Mouse (Mus musculus): ENCODE measurements around the gene Rgs2.

The Rgs2 gene

GRCm38 (mm10) chr1:143980811-143981210 lies 23.1 kb downstream of the Rgs2 start:
- Histone ChIP-seq H3K4me1 (replicated peaks; ENCODE audit: low read depth, low read length) (no peaks in the 10 kb centered on the region), H3K27me3 (ENCODE audit: insufficient read depth, low read length) (no peaks in the 10 kb centered on the region)

DNA sequence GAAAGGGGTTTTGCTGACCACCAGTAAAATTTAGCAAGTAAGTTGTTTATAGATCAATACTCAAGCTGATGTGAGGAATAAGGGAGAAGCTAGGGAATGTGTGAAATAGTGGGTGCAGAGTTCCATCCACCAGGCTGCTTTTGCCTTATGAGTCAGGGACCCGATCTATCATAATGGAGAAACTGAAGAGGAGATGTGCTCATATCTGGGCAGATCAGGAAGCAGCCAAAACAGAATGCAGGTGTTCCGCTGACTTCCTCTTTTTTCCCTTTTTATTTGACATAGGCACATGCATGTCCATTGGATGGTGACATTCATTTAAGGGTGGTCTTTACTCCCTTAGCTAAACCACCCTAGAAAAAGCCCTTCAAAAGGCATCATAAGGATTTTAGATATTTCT lies 29.3 kb downstream of the Rgs2 start:
- H3K4me3 ChIP-seq (replicated peaks; ENCODE audit: low read length), result no peak overlapping the region
- no peaks in the 10 kb centered on the region for H3K27me3 ChIP-seq (ENCODE audit: insufficient read depth, low read length)
- TF ChIP-seq POU5F1 (IDR thresholded peaks at IDR 0.05; ENCODE audit: borderline replicate concordance, low read length), result no peak
- H3K4me1 ChIP-seq (replicated peaks; ENCODE audit: low read depth, low read length), result no peaks in the 10 kb centered on the region
- no peaks in the 10 kb centered on the region for H3K36me3 ChIP-seq (ENCODE audit: insufficient read depth, low read length)
- no peaks in the 10 kb centered on the region for H3K9me3 ChIP-seq (ENCODE audit: low read length)

More at GRCm38 (mm10) chr1:143980811-143981210, 23.1 kb downstream of the Rgs2 start:
- no peaks in the 10 kb centered on the region for H3K36me3 ChIP-seq (ENCODE audit: insufficient read depth, low read length)
- H3K9me3 ChIP-seq (ENCODE audit: low read length), result no peaks in the 10 kb centered on the region
- H3K4me3 ChIP-seq (replicated peaks; ENCODE audit: low read length), result no peak overlapping the region
- TF ChIP-seq NANOG (IDR thresholded peaks at IDR 0.05; ENCODE audit: borderline replicate concordance, low read length), result no peak
- no peak for TF ChIP-seq POU5F1 (IDR thresholded peaks at IDR 0.05; ENCODE audit: borderline replicate concordance, low read length)
- TF ChIP-seq CTCF (conservative IDR thresholded peaks at IDR 0.05; ENCODE audit: low read length), result no peak

DNA sequence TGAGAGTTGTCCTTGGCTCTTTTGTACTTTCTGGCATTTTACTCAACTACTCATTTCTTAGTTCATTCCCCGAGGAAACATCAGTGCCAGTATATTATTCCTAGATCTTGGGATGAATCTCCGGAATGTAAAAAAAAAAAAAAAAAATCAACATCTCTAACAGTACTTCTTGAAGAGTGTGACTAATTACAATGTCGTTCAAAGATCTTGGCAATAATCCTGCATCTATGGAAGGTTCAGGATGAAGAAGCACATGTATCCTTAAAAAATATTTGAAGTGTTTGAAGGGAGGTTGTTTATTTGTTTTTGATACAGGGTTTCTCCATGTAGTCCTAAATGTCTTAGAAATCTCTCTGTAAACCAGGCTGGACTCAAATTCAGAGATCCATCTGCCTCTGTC lies 41.7 kb downstream of the Rgs2 start:
- H3K4me1 ChIP-seq (replicated peaks; ENCODE audit: low read depth, low read length), result no peaks in the 10 kb centered on the region
- no peaks in the 10 kb centered on the region for H3K36me3 ChIP-seq (ENCODE audit: insufficient read depth, low read length)
- H3K9me3 ChIP-seq (ENCODE audit: low read length), result no peaks in the 10 kb centered on the region
- no peak for TF ChIP-seq CTCF (conservative IDR thresholded peaks at IDR 0.05; ENCODE audit: low read length)
- H3K27me3 ChIP-seq (ENCODE audit: insufficient read depth, low read length), result no peaks in the 10 kb centered on the region
- H3K4me3 ChIP-seq (replicated peaks; ENCODE audit: low read length), result no peak overlapping the region

- H3K9me3 ChIP-seq (ENCODE audit: low read length), result no peaks in the 10 kb centered on the region
- no peak overlapping the region for H3K4me3 ChIP-seq (replicated peaks; ENCODE audit: low read length)
- H3K4me1 ChIP-seq (replicated peaks; ENCODE audit: low read depth, low read length), result no peaks in the 10 kb centered on the region
- H3K27me3 ChIP-seq (ENCODE audit: insufficient read depth, low read length), result no peaks in the 10 kb centered on the region
- TF ChIP-seq CTCF (conservative IDR thresholded peaks at IDR 0.05; ENCODE audit: low read length) (no peak), NANOG (IDR thresholded peaks at IDR 0.05; ENCODE audit: borderline replicate concordance, low read length) (no peak), POU5F1 (IDR thresholded peaks at IDR 0.05; ENCODE audit: borderline replicate concordance, low read length) (no peak)
- no peaks in the 10 kb centered on the region for H3K36me3 ChIP-seq (ENCODE audit: insufficient read depth, low read length)
Measured at GRCm38 (mm10) chr1:143960340-143960739, 43.6 kb downstream of the Rgs2 start.

DNA sequence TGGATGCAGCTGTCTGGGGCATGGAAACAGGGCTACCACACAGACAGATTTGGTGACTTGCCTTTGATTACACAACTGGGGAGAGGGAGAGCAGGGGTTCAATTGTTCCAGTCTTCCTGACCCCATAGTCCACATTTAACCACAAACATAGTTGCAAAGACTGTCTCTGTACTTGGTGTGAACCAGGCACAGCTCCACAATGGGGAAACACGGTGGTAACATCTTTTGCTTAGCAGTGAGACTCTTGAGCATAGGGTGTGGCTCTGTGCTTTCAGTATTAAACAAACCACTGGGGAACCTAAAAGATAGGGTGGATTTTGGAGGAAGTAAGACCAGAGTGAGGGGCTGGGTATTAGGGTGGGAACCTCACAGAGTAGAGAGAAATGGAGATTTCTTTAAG lies 47.9 kb downstream of the Rgs2 start:
- H3K4me1 ChIP-seq (replicated peaks; ENCODE audit: low read depth, low read length), result no peaks in the 10 kb centered on the region
- H3K36me3 ChIP-seq (ENCODE audit: insufficient read depth, low read length), result no peaks in the 10 kb centered on the region
- H3K4me3 ChIP-seq (replicated peaks; ENCODE audit: low read length), result no peak overlapping the region
- H3K9me3 ChIP-seq (ENCODE audit: low read length), result no peaks in the 10 kb centered on the region
- no peak for TF ChIP-seq POU5F1 (IDR thresholded peaks at IDR 0.05; ENCODE audit: borderline replicate concordance, low read length)
- TF ChIP-seq CTCF (conservative IDR thresholded peaks at IDR 0.05; ENCODE audit: low read length), result no peak
- no peak for TF ChIP-seq NANOG (IDR thresholded peaks at IDR 0.05; ENCODE audit: borderline replicate concordance, low read length)
- H3K27me3 ChIP-seq (ENCODE audit: insufficient read depth, low read length), result no peaks in the 10 kb centered on the region

- Histone ChIP-seq H3K4me1 (replicated peaks; ENCODE audit: low read depth, low read length) (no peaks in the 10 kb centered on the region), H3K9me3 (ENCODE audit: low read length) (no peaks in the 10 kb centered on the region), H3K4me3 (replicated peaks; ENCODE audit: low read length) (no peak overlapping the region), H3K36me3 (ENCODE audit: insufficient read depth, low read length) (no peaks in the 10 kb centered on the region), H3K27me3 (ENCODE audit: insufficient read depth, low read length) (no peaks in the 10 kb centered on the region)
- no peak for TF ChIP-seq CTCF (conservative IDR thresholded peaks at IDR 0.05; ENCODE audit: low read length)
- TF ChIP-seq NANOG (IDR thresholded peaks at IDR 0.05; ENCODE audit: borderline replicate concordance, low read length), result no peak
- TF ChIP-seq POU5F1 (IDR thresholded peaks at IDR 0.05; ENCODE audit: borderline replicate concordance, low read length), result no peak
Measured at GRCm38 (mm10) chr1:143952841-143953240, 51.1 kb downstream of the Rgs2 start.
